Mouse (Mus musculus) bone marrow, adult 2 months (tissue): ENCODE measurements around the gene Nell2. TPM values are rescaled to one million over a fixed set of nuclear protein-coding genes. Genes with fewer than 3 reads are reported as not detected.

Experiments
- H3K27ac ChIP-seq: fragments of 200-500 bp; 2 replicates; pipeline ENCODE4 v1.5.1; 2012; ENCODE audit warnings: low read depth, mild to moderate bottlenecking, control low read depth, inconsistent platforms, low read length; ENCODE audit not compliant: control insufficient read depth, poor library complexity, insufficient read depth
- H3K4me1 ChIP-seq: fragments of 200-500 bp; 2 replicates; pipeline ENCODE4 v1.6.1; 2011; ENCODE audit warnings: low read length; ENCODE audit not compliant: control insufficient read depth, insufficient read depth
- H3K4me3 ChIP-seq: fragments of 200-500 bp; replicated peaks from 2 replicates; pipeline ENCODE3; 2011; ENCODE audit warnings: mild to moderate bottlenecking, low read depth, low read length, control low read depth; ENCODE audit not compliant: control insufficient read depth
- CTCF ChIP-seq: fragments of 200-500 bp; IDR thresholded peaks from 2 replicates; pipeline ENCODE4 v1.5.1; 2011; ENCODE audit warnings: low read length, control low read depth; ENCODE audit not compliant: control insufficient read depth, insufficient read depth
- POLR2A ChIP-seq: fragments of 200-500 bp; IDR thresholded peaks from 2 replicates; pipeline ENCODE4 v1.6.1; 2011; ENCODE audit warnings: low read depth, mild to moderate bottlenecking, control low read depth, low read length, borderline replicate concordance; ENCODE audit not compliant: control insufficient read depth
- WGBS: fragments of 180-500 bp; shearing (Covaris S2); methylation state at CpG from one replicate; pipeline ENCODE4 v1.1.7; 2018; 5-methylcytosine and 5-hydroxymethylcytosine counted together
- polyA plus RNA-seq: library from polyadenylated mRNA; stranded (reverse); fragments of >200 nt; gene quantifications from 2 replicates; pipeline ENCODE4 v1.2.4, GENCODE M21; 2011; ENCODE audit warnings: low replicate concordance; ENCODE audit not compliant: missing spikeins, insufficient read depth, insufficient read length

Nell2 gene
- polyA plus RNA-seq, 1 experiment: not detected

DNA sequence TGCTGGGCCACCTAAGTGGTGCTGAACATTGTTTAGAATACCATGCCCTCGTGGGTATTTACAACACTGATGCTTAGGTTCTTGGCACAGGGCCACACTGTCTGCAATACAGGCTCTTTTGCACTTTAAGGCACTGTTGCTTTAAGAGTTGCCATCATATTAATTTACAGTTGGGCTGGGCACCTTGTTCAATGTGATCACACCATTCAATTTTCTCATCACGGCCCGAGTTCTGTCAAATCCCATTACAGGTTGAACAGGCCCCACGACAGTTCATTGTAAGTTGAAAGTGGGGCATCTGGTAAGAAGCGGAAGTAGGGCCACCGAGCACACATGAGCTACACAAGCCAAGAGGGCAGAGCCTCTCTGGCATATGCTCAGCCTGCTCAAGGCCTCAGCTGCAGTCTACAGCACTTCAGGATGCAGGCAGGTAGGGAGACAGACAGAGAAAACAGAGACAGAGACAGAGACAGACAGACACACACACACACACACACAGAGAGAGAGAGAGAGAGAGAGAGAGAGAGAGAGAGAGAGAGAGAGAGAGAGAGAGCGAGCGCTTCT, 421.0 kb downstream of the Nell2 start:
- TF ChIP-seq CTCF: no peak
- no peak for TF ChIP-seq POLR2A
- no peak overlapping the region for H3K27ac ChIP-seq
- WGBS: 72% methylated on average over 8 of the region's 8 CpGs
- H3K4me1 ChIP-seq: no peaks in the 10 kb centered on the region
- H3K4me3 ChIP-seq: no peak overlapping the region

DNA sequence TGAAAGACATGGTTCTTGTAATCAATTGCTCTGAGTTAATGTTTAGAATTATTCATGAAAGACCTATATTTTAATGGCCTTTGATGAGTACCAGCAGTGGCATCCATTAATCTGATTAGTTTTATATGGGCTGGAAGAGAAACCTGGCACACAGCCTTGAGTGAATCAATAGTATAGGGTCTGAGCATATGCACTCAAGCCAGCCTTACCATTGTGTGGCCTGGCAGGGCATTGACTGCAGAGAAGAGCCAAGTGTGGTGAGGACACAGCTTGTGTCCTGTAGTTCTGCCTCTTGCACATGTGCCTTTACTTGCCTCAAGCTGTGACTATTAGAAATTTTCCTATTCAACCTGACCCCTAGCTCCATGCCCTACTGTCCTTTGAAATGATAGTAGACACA, 426.8 kb downstream of the Nell2 start:
- TF ChIP-seq CTCF (no peak), POLR2A (no peak)
- H3K4me1 ChIP-seq: no peaks in the 10 kb centered on the region
- no peak overlapping the region for H3K4me3 ChIP-seq
- H3K27ac ChIP-seq: no peak overlapping the region

DNA sequence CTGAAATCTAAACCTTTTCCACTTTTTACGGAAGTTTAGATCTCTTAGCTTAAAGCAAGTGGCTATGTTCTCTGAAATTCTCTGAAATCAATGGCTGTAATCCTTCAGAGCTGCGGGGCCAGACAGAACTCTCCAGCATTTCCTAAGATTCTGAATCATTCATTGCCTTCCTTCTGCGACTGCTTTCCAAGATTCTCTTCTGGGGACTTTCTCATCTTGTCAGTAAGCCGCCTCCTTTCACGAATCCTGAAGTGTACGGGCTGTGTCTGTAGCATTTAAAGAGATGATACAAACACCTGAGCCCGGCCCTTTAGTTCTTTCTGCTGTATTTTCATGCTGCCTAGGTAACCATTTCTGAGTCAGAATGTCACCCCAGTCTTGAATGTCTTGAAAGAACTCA, 428.2 kb downstream of the Nell2 start:
- Histone ChIP-seq H3K4me3 (no peak overlapping the region), H3K4me1 (no peaks in the 10 kb centered on the region), H3K27ac (no peak overlapping the region)
- TF ChIP-seq POLR2A (no peak), CTCF (no peak)
- 77% methylated on average over 7 of the region's 7 CpGs for WGBS

DNA sequence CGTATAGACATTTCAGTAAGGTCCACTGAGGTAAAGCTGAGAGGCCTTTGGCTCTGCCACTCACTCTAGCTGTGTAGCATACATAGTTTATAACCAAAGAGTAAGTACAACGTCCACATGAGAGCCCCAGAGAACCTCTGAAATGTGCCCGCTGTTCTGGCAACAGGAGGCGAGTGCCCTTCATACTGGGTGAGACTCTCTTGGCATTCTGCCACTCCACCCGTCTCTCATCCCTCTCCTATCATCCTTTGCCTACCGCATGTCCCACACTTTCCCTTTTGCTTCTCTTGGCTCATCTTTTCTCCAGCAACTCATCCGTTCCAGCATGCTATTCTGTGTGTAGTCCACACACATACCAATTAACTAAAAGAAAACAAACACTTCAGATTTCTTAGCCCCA, 442.4 kb downstream of the Nell2 start:
- 77% methylated on average over 7 of the region's 7 CpGs for WGBS
- no peak overlapping the region for H3K4me3 ChIP-seq
- TF ChIP-seq CTCF: no peak
- H3K27ac ChIP-seq: no peak overlapping the region
- H3K4me1 ChIP-seq: no peaks in the 10 kb centered on the region

DNA sequence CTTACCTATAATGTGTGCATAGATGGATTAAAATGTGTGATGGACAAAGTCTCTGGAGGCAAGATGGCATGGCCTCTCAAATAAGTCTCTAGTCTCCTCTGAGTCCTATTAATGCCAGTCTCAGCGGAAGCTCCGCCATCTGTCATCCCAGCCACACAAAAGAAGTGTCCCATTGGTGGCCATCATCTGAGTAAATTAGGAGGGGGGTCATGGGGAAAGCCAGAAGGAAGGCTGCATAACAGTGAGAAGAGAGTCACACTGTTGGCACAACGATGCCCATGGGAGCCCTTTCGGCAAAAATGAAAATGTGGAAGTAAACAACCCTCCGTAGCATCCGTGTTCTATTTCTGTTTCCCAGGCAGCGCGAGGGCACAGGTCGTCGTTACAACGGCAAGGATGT, 446.7 kb downstream of the Nell2 start:
- Histone ChIP-seq H3K27ac (no peak overlapping the region), H3K4me3 (no peak overlapping the region), H3K4me1 (no peaks in the 10 kb centered on the region)
- no peak for TF ChIP-seq POLR2A
- no peak for TF ChIP-seq CTCF
- 81% methylated on average over 11 of the region's 11 CpGs for WGBS

DNA sequence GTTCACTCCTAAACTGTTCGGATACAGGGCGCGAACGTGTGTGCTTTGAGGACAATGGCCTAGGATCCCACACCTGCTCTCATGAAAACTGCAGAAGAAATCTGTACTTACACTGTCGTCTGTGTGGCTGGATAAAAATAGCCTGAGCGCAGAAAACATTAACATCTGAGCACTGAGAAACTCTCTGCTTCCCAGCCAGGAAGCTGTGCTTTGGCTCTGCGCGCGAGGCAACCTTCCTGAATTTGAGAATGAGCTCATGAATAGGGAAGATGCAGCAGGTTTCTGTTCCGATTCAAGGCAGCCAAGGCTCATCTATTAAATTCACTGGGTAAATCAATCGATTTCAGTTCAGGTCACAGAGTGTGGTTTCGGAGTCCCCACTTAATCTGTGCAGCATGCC, 453.0 kb downstream of the Nell2 start:
- Histone ChIP-seq H3K4me3 (no peak overlapping the region), H3K4me1 (no peaks in the 10 kb centered on the region), H3K27ac (no peak overlapping the region)
- 84% methylated on average over 12 of the region's 12 CpGs for WGBS
- TF ChIP-seq CTCF (no peak), POLR2A (no peak)

DNA sequence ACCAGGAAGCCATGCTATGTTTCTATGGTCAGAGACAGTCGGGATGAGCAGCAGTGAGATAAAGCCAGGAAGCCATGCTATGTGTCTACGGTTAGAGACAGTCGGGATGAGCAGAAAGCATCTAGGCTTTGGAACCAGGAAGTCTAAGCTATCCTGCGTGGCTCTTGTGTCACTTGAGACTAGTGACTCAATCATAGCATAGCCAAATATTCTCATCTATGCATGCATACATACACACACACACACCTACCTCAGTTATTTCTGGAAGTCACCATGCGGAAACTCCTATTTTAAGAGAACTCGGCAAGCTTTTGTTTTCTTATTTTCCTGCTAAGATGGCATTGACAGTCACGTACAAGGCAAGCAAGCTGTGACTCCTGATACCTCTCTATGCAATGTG, 457.5 kb downstream of the Nell2 start:
- Histone ChIP-seq H3K27ac (no peak overlapping the region), H3K4me3 (no peak overlapping the region), H3K4me1 (no peaks in the 10 kb centered on the region)
- TF ChIP-seq CTCF: no peak
- TF ChIP-seq POLR2A: no peak
- 75% methylated on average over 7 of the region's 7 CpGs for WGBS

DNA sequence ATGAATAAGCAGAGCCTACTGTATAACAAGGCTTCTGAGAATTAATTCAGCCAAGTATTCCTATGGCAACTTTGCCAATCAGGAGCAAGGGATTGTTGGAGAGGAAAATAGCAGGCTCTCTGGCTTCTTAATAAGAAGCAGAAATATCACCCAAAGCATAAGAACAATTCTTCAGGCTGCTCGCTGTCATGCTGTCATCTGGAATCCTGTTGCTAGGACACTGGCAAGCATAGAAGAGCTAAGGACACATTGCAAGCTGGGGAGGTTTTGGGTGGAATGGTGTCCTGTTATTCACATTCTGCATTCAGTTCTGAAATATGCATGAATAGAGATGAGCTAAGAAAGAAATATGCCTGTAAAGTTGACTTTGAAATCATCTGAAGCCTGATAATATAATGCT, 459.6 kb downstream of the Nell2 start:
- 82% methylated on average over 1 of the region's 1 CpGs for WGBS
- H3K27ac ChIP-seq: no peak overlapping the region
- TF ChIP-seq POLR2A (no peak), CTCF (no peak)
- no peaks in the 10 kb centered on the region for H3K4me1 ChIP-seq
- no peak overlapping the region for H3K4me3 ChIP-seq

DNA sequence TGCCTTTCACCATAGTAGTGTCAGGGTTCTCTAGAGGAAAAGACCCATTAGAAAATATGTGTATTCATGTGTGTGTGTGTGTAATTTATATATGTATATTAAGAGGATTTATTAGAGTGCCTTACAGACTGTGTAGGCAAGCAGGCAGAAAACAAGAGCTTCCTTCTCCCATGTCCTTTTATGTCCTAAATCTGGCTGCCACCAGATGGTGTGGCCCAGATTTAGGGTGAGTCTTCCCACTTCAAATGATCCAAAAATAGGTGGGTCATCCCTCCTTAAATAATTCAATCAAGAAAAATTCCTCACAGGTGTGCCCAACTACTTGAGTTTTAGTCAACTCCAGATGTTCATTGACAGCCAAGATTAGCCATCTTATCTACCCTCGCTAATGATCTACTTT, 460.3 kb downstream of the Nell2 start:
- no peak overlapping the region for H3K4me3 ChIP-seq
- H3K4me1 ChIP-seq: no peaks in the 10 kb centered on the region
- TF ChIP-seq CTCF: no peak
- TF ChIP-seq POLR2A: no peak
- 77% methylated on average over 1 of the region's 1 CpGs for WGBS
- H3K27ac ChIP-seq: no peak overlapping the region
